Mouse (Mus musculus) megakaryocyte-erythroid progenitor cell, adult 5-6 weeks (primary cell): Measurements from ENCODE around the gene Plscr4. TPM values are rescaled to one million over a fixed set of nuclear protein-coding genes. Genes with fewer than 3 reads are reported as not detected.

Source experiments
- ATAC-seq: replicated peaks from 2 replicates; pipeline ENCODE4 v1.8.0; 2016; ENCODE audit warnings: mild to moderate bottlenecking, inconsistent platforms; ENCODE audit not compliant: severe bottlenecking, poor library complexity, low FRiP score, low TSS enrichment
- total RNA-seq, 2 experiments: library from RNA; stranded (forward) in 1 of 2; stranded (reverse) in 1 of 2; fragments of 200-1000, 215-1000 nt in 1 of 2; fragments of >200 nt in 1 of 2; fragmentation: Nextera tagmentation in 1 of 2; gene quantifications; 2 replicates each; pipeline ENCODE4 v1.2.3; 2014 to 2017

Plscr4 gene
- total RNA-seq, 2 experiments from 2014 or later: 1.2 to 2.7 TPM

- peak; percentile 84 for ATAC-seq
Observed at GRCm38 (mm10) chr9:92499710-92500410, 42.7 kb downstream of the Plscr4 start.

GRCm38 (mm10) chr9:92504256-92504655 lies 47.1 kb downstream of the Plscr4 start:
- ATAC-seq: no peak

GRCm38 (mm10) chr9:92504889-92505288 lies 47.7 kb downstream of the Plscr4 start:
- ATAC-seq: no peak

- ATAC-seq: no peak
Observed at GRCm38 (mm10) chr9:92511696-92512095, 54.5 kb downstream of the Plscr4 start.

- no peak for ATAC-seq
Observed at GRCm38 (mm10) chr9:92517036-92517435, 59.9 kb downstream of the Plscr4 start.

- ATAC-seq: no peak
Observed at GRCm38 (mm10) chr9:92520751-92521150, 63.6 kb downstream of the Plscr4 start.

- ATAC-seq: no peak
Observed at GRCm38 (mm10) chr9:92524506-92524905, 67.3 kb downstream of the Plscr4 start.

- no peak for ATAC-seq
Observed at GRCm38 (mm10) chr9:92530055-92530454, 72.9 kb downstream of the Plscr4 start.

GRCm38 (mm10) chr9:92537735-92538134 lies 80.6 kb downstream of the Plscr4 start:
- ATAC-seq: no peak

GRCm38 (mm10) chr9:92538216-92538615 lies 81.0 kb downstream of the Plscr4 start:
- ATAC-seq: no peak

Other genes with a start within 250 kb of the Plscr4 start
- 79.8 and 102 TPM in 2 replicates for gene Plscr1, start 207.6 kb upstream of the Plscr4 start, total RNA-seq (2014; fragmentation: Nextera tagmentation)
- gene Plscr1, start 207.6 kb upstream of the Plscr4 start, total RNA-seq (2017): 103 and 137 TPM in 2 replicates
- 0.48 TPM in 1 of 2 replicates, not detected in the other for gene Plscr2, start 181.8 kb upstream of the Plscr4 start, total RNA-seq (2014; fragmentation: Nextera tagmentation)
- 3.4 and 3.9 TPM in 2 replicates for gene Plscr2, start 181.8 kb upstream of the Plscr4 start, total RNA-seq (2017)
- 2.7 TPM in 1 of 2 replicates, not detected in the other for gene 1700057G04Rik, start 148.0 kb upstream of the Plscr4 start, total RNA-seq (2014; fragmentation: Nextera tagmentation)
- not detected in 2 replicates for gene 1700057G04Rik, start 148.0 kb upstream of the Plscr4 start, total RNA-seq (2017)
- gene Plod2, start 84.8 kb downstream of the Plscr4 start, total RNA-seq (2014; fragmentation: Nextera tagmentation): 0.47 and 3.9 TPM in 2 replicates
- gene Plod2, start 84.8 kb downstream of the Plscr4 start, total RNA-seq (2017): 2.4 and 2.7 TPM in 2 replicates